Mouse (Mus musculus) megakaryocyte, embryonic 14.5 days (primary cell): ENCODE data around the gene Tfb2m. TPM values are rescaled to one million over a fixed set of nuclear protein-coding genes. Genes with fewer than 3 reads are reported as not detected.

ENCODE experiments used
- H3K27me3 ChIP-seq: replicated peaks from 2 replicates; pipeline ENCODE3; 2012; ENCODE audit warnings: inconsistent platforms
- H3K36me3 ChIP-seq: replicated peaks from 2 replicates; pipeline ENCODE3; 2012; ENCODE audit warnings: low read length, inconsistent platforms, mixed read lengths
- H3K4me1 ChIP-seq: 2 replicates; pipeline ENCODE4 v1.6.1; 2012; ENCODE audit warnings: inconsistent platforms
- H3K4me3 ChIP-seq: replicated peaks from 2 replicates; pipeline ENCODE3; 2012; ENCODE audit warnings: moderate library complexity, mild to moderate bottlenecking, inconsistent platforms
- H3K9me3 ChIP-seq: 2 replicates; pipeline ENCODE4 v1.6.1; 2012; ENCODE audit warnings: inconsistent platforms
- FLI1 ChIP-seq: IDR thresholded peaks from 2 replicates; pipeline ENCODE4 v1.6.1; 2012; ENCODE audit warnings: low read length, inconsistent platforms, mixed read lengths
- GATA1 ChIP-seq: IDR thresholded peaks from 3 replicates; pipeline ENCODE4 v1.6.1; 2012; ENCODE audit warnings: mixed read lengths, low read length, inconsistent platforms, borderline replicate concordance
- polyA plus RNA-seq: library from polyadenylated mRNA; stranded (reverse); fragments of >175 nt; gene quantifications from 2 replicates; pipeline ENCODE4 v1.2.3, GENCODE M21; 2012; ENCODE audit warnings: low replicate concordance; ENCODE audit not compliant: insufficient read depth

Tfb2m gene
- polyA plus RNA-seq, 1 experiment = 6.8 TPM

DNA sequence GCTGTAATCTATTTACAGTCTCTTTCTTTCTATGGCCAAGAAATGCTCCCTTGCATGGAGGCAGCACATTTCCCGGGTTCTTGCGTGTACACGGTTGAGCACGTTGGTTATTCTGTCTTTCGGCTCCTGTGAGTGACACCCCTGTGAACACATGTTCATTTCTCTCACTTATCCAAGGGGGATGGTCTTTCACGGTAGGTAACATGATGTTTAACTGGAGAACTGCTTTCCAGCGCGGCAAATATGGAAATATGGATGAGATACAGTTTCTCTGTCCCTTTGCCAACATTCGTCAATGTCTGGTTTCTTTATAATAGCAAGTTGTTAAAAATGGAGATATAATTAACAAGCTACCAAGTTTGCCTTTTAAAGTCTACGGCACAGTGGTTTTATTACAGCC lies 35.4 kb upstream of the Tfb2m start:
- Histone ChIP-seq H3K27me3 (no peaks in the 10 kb centered on the region), H3K4me1 (peaks cover 86% of the 10 kb centered on the region), H3K36me3 (peaks cover 71% of the 10 kb centered on the region), H3K4me3 (no peak overlapping the region), H3K9me3 (no peaks in the 10 kb centered on the region)
- TF ChIP-seq GATA1 = no peak

DNA sequence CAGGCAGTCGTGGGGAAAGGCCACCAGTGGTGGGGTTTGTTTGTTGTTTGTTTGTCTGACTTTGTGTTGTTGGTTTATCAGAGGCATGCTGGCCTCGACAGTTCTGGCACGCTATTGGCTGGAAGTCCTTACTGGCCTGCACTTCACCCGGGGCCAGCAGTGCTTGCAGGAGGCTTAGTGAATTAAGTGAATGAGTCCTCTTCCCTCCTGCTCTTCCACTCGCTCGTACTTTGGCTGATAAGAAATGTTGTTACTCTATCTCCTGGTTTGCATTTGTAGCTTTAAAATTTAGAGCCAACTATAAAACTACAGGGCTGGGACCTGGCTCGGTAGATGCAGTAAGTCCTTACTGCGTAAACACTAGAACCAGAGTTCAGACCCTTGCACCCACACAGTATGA lies 34.1 kb upstream of the Tfb2m start:
- TF ChIP-seq GATA1 (no peak), FLI1 (no peak)
- H3K4me3 ChIP-seq = no peak overlapping the region
- H3K4me1 ChIP-seq = peaks cover 88% of the 10 kb centered on the region
- no peaks in the 10 kb centered on the region for H3K27me3 ChIP-seq
- peaks cover 79% of the 10 kb centered on the region for H3K36me3 ChIP-seq
- H3K9me3 ChIP-seq = no peaks in the 10 kb centered on the region

DNA sequence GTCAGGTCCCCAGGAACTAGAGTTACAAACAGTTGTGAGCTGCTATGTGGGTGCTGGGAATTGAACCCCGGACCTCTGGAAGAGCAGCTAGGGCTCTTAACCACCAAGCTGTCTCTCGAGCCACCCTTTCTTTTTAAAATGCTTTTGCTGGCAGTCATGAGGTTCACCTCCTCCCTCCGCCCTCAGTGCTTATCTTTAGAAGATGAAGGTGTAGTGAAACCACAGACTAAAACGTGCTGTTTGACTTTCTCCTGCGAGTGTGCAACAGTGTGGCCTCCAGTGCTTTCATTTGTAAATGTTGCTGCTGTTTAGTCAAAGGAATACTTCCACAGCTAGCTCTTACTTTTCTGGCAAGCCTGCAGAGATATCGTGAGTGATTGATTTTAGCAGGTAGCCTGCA lies 32.6 kb upstream of the Tfb2m start:
- no peak for TF ChIP-seq FLI1
- no peak for TF ChIP-seq GATA1
- H3K4me3 ChIP-seq = no peak overlapping the region
- H3K27me3 ChIP-seq = no peaks in the 10 kb centered on the region
- H3K9me3 ChIP-seq = no peaks in the 10 kb centered on the region
- peaks cover 84% of the 10 kb centered on the region for H3K36me3 ChIP-seq
- peaks cover 86% of the 10 kb centered on the region for H3K4me1 ChIP-seq

DNA sequence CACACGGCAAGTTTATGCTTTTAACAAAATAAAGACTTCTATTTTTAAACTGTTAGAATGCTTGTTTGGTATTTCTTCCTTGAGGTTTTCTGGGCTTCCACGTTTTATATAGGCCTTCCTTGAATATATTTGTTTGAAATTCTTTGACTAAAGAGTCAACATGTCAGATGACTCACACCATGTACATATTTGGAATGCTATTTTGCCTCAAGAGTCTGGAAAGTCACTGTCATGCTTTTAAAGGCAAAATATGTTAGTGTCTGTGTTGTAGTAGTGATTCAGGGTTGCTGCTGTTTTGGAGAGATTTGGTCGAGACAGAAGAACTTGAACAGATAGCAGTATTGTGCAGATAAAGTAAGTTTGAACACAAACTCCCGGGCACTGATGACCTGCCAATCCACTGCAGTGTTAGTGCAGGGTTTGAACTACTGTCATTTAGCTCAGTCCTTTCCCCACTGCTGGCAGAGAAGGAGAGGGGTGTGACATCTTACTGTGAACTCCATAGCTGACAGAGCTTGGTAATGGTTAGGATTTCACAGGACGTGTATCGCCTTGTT lies 27.7 kb upstream of the Tfb2m start:
- H3K9me3 ChIP-seq = no peaks in the 10 kb centered on the region
- peaks cover 58% of the 10 kb centered on the region for H3K36me3 ChIP-seq
- peak overlapping the region; percentile 51 for H3K4me3 ChIP-seq
- TF ChIP-seq GATA1 = no peak
- no peak for TF ChIP-seq FLI1
- H3K4me1 ChIP-seq = peaks cover 82% of the 10 kb centered on the region
- no peaks in the 10 kb centered on the region for H3K27me3 ChIP-seq

- Histone ChIP-seq H3K36me3 (peaks cover 56% of the 10 kb centered on the region), H3K27me3 (no peaks in the 10 kb centered on the region), H3K9me3 (no peaks in the 10 kb centered on the region), H3K4me3 (no peak overlapping the region), H3K4me1 (peaks cover 91% of the 10 kb centered on the region)
- no peak for TF ChIP-seq GATA1
- no peak for TF ChIP-seq FLI1
Observed at GRCm38 (mm10) chr1:179571686-179572085, 25.6 kb upstream of the Tfb2m start.

DNA sequence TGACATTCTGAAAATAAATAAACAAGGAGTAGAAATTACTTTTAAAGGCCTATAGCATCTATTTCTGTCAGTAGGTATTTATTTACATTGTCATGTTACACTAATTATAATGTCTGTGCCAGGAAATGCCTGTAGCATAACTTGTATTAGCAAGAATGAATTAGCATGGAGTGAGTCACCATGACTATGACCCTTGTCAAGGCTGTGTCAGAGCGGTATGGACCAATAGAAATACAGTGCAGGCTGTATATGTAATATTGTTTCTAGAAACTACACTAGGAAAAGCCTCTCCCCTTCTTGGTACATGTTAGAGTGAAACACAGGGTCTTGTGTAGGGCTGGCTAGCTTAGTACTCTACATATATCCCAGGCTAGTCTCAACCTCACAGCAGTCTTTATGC lies 24.4 kb upstream of the Tfb2m start:
- Histone ChIP-seq H3K4me3 (peak overlapping the region; percentile 76), H3K36me3 (peaks cover 56% of the 10 kb centered on the region), H3K9me3 (no peaks in the 10 kb centered on the region), H3K4me1 (peaks cover 91% of the 10 kb centered on the region), H3K27me3 (no peaks in the 10 kb centered on the region)
- TF ChIP-seq FLI1 (no peak), GATA1 (no peak)

DNA sequence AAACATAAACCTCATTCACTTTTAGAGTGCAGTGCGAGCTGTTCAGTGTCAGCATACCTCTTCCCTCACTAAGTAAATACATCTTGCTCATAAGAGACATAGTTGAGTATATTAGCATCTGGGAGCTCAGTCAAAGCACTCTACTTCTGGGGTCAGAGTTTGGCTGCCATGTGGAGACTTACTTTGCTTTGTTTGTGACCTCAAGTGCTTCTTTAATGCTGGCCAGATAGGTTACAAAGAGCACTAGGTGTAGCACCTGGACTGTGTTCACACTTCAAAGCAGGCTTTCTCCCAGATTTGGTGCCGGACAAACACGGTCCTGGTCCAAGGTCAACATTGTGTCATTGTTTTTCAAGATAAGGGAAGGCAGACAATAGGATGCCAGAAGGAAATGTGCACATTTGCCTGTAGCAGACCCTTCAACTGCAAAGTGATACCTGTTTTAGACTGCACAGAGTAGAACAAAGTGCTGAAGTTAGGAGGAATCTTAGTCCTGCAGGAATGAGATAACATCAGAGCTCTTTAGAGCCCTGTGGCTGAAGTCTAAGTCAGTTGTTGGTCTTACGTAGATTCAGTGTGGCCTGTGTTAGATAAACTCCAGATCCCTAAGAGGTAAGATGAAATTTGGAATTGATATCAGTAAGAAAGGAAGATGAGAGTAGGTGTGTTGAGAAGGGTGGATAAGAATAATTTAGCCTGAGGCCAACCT lies 22.8 kb upstream of the Tfb2m start:
- no peak for TF ChIP-seq FLI1
- TF ChIP-seq GATA1 = no peak
- Histone ChIP-seq H3K4me3 (no peak overlapping the region), H3K9me3 (no peaks in the 10 kb centered on the region), H3K27me3 (no peaks in the 10 kb centered on the region), H3K4me1 (peaks cover 83% of the 10 kb centered on the region), H3K36me3 (peaks cover 41% of the 10 kb centered on the region)

- Histone ChIP-seq H3K9me3 (no peaks in the 10 kb centered on the region), H3K4me1 (peaks cover 86% of the 10 kb centered on the region), H3K27me3 (no peaks in the 10 kb centered on the region), H3K4me3 (peak overlapping the region; percentile 42), H3K36me3 (peaks cover 37% of the 10 kb centered on the region)
- TF ChIP-seq GATA1 = no peak
- TF ChIP-seq FLI1 = no peak
Observed at GRCm38 (mm10) chr1:179567558-179567957, 21.5 kb upstream of the Tfb2m start.

- Histone ChIP-seq H3K36me3 (peaks cover 56% of the 10 kb centered on the region), H3K9me3 (no peaks in the 10 kb centered on the region), H3K4me1 (peaks cover 80% of the 10 kb centered on the region), H3K27me3 (no peaks in the 10 kb centered on the region), H3K4me3 (peak overlapping the region; percentile 42)
- TF ChIP-seq FLI1 = no peak
- no peak for TF ChIP-seq GATA1
Observed at GRCm38 (mm10) chr1:179563926-179564325, 17.9 kb upstream of the Tfb2m start.

GRCm38 (mm10) chr1:179563211-179563610 lies 17.1 kb upstream of the Tfb2m start:
- Histone ChIP-seq H3K36me3 (peaks cover 62% of the 10 kb centered on the region), H3K4me1 (peaks cover 79% of the 10 kb centered on the region), H3K27me3 (no peaks in the 10 kb centered on the region), H3K9me3 (no peaks in the 10 kb centered on the region), H3K4me3 (peak overlapping the region; percentile 1)
- TF ChIP-seq FLI1 (no peak), GATA1 (no peak)
